Mouse (Mus musculus): Measurements from ENCODE around the gene Slc10a1.

GRCm38 (mm10) chr12:80938642-80939041 is 29.9 kb downstream of the Slc10a1 start:
- TF ChIP-seq POLR2A (IDR thresholded peaks at IDR 0.05; ENCODE audit: borderline replicate concordance, extremely low read depth, insufficient read depth, insufficient read length, poor library complexity, severe bottlenecking) (no peak), CTCF (IDR thresholded peaks at IDR 0.05; ENCODE audit: borderline replicate concordance, extremely low read depth, insufficient read depth, insufficient read length) (no peak)

Measured in brain, embryonic 14.5 days (tissue).